Mouse (Mus musculus) liver, adult 2 months (tissue): ENCODE measurements around the gene Tcfl5. TPM values are rescaled to one million over a fixed set of nuclear protein-coding genes. Genes with fewer than 3 reads are reported as not detected.

Source experiments
- DNase-seq: peaks from one replicate; pipeline ENCODE4 v3.0.0-alpha.2; 2011; ENCODE audit warnings: low read depth, low spot score; ENCODE audit errors: extremely low read depth
- H3K27ac ChIP-seq: fragments of 200-500 bp; replicated peaks from 2 replicates; pipeline ENCODE4 v1.5.1; 2012; ENCODE audit warnings: low read depth, mild to moderate bottlenecking, control low read depth, inconsistent platforms, low read length; ENCODE audit not compliant: insufficient read depth
- H3K27me3 ChIP-seq: fragments of 200-500 bp; 2 replicates; pipeline ENCODE4 v1.6.1; 2012; ENCODE audit warnings: mild to moderate bottlenecking, moderate library complexity, low read length, inconsistent platforms; ENCODE audit not compliant: control insufficient read depth, insufficient read depth
- H3K36me3 ChIP-seq: fragments of 200-500 bp; 2 replicates; pipeline ENCODE4 v1.6.1; 2012; ENCODE audit warnings: low read length, inconsistent platforms; ENCODE audit not compliant: control insufficient read depth, insufficient read depth
- H3K4me1 ChIP-seq: fragments of 200-500 bp; 2 replicates; pipeline ENCODE4 v1.6.1; 2011; ENCODE audit warnings: low read length; ENCODE audit not compliant: control insufficient read depth, insufficient read depth
- H3K4me3 ChIP-seq: fragments of 200-500 bp; 2 replicates; pipeline ENCODE4 v1.5.1; 2011; ENCODE audit warnings: low read depth, mild to moderate bottlenecking, control low read depth, low read length, moderate library complexity; ENCODE audit not compliant: insufficient read depth
- H3K79me2 ChIP-seq: fragments of 200-500 bp; 2 replicates; pipeline ENCODE4 v1.6.1; 2012; ENCODE audit warnings: inconsistent platforms, mild to moderate bottlenecking, low read length, moderate library complexity; ENCODE audit not compliant: control insufficient read depth, insufficient read depth
- H3K9ac ChIP-seq: fragments of 200-500 bp; 2 replicates; pipeline ENCODE4 v1.6.1; 2012; ENCODE audit warnings: low read depth, mild to moderate bottlenecking, control low read depth, inconsistent platforms, low read length
- CTCF ChIP-seq: fragments of 200-500 bp; IDR thresholded peaks from 2 replicates; pipeline ENCODE4 v1.5.1; 2011; ENCODE audit warnings: low read depth, low read length, control low read depth
- POLR2A ChIP-seq: fragments of 200-500 bp; IDR thresholded peaks from 2 replicates; pipeline ENCODE4 v1.6.1; 2011; ENCODE audit warnings: low read length, control low read depth; ENCODE audit not compliant: insufficient read depth; ENCODE audit errors: extremely low read depth
- WGBS: fragments of 180-500 bp; shearing (Covaris S2); methylation state at CpG from one replicate; pipeline ENCODE4 v1.1.7; 2018; 5-methylcytosine and 5-hydroxymethylcytosine counted together
- polyA plus RNA-seq: library from polyadenylated mRNA; depleted of rRNA; stranded (reverse); fragments of >200 nt; gene quantifications from 2 replicates; pipeline ENCODE4 v1.2.3, GENCODE M21; 2012
- total RNA-seq: library from RNA; depleted of rRNA; stranded (reverse); fragments of >200 nt; gene quantifications from 2 replicates; pipeline ENCODE4 v1.2.3, GENCODE M21; 2014

Gene Tcfl5
- total and polyA plus RNA-seq, 2 experiments = not detected

GRCm38 (mm10) chr2:180610283-180610682 is 32.2 kb downstream of the Tcfl5 start:
- no peaks in the 10 kb centered on the region for H3K27me3 ChIP-seq
- no peaks in the 10 kb centered on the region for H3K36me3 ChIP-seq
- H3K4me1 ChIP-seq = no peaks in the 10 kb centered on the region
- H3K79me2 ChIP-seq = no peaks in the 10 kb centered on the region
- H3K9ac ChIP-seq = no peak overlapping the region
- no peak overlapping the region for H3K27ac ChIP-seq
- DNase-seq = no peak
- WGBS = 35% methylated on average over 4 of the region's 4 CpGs
- no peak overlapping the region for H3K4me3 ChIP-seq
- TF ChIP-seq POLR2A (no peak), CTCF (no peak)

- no peaks in the 10 kb centered on the region for H3K79me2 ChIP-seq
- no peaks in the 10 kb centered on the region for H3K4me1 ChIP-seq
- TF ChIP-seq POLR2A = no peak
- TF ChIP-seq CTCF = no peak
- H3K4me3 ChIP-seq = no peak overlapping the region
- WGBS = 82% methylated on average over 6 of the region's 6 CpGs
- no peak overlapping the region for H3K27ac ChIP-seq
- H3K27me3 ChIP-seq = no peaks in the 10 kb centered on the region
- no peak for DNase-seq
- no peaks in the 10 kb centered on the region for H3K36me3 ChIP-seq
- H3K9ac ChIP-seq = no peak overlapping the region
Observed at GRCm38 (mm10) chr2:180604781-180605180, 37.7 kb downstream of the Tcfl5 start.

DNA sequence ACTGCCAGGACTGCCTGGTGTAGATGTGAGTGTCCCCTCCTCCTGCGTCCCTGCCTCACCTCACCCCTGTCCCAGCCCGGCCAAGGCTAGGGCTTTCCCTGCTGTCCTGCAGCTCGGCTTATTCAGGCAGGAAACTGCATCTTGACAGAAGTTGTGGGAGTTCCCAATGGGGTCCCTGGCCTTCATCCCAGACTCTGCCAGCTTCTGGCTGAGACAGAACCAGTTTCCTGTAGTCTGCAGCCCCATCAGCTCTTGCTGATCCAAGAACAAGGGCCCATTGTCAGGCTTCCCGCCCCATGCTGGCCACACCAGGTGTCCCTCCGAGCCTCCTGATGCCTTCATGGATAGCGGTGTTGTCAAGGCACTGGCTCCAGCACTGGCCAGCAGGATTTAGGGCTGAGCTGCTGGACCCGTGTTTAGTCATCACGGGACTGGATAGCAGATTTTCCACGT is 41.9 kb downstream of the Tcfl5 start:
- 55% methylated on average over 9 of the region's 9 CpGs for WGBS
- Histone ChIP-seq H3K27me3 (no peaks in the 10 kb centered on the region), H3K4me3 (no peak overlapping the region), H3K4me1 (no peaks in the 10 kb centered on the region), H3K36me3 (no peaks in the 10 kb centered on the region), H3K27ac (no peak overlapping the region), H3K79me2 (no peaks in the 10 kb centered on the region), H3K9ac (no peak overlapping the region)
- no peak for DNase-seq
- TF ChIP-seq CTCF = no peak
- TF ChIP-seq POLR2A = no peak

GRCm38 (mm10) chr2:180598157-180598705 is 44.3 kb downstream of the Tcfl5 start:
- 16% methylated on average over 41 of the region's 41 CpGs for WGBS
- no peak overlapping the region for H3K4me3 ChIP-seq
- H3K79me2 ChIP-seq = no peaks in the 10 kb centered on the region
- H3K4me1 ChIP-seq = no peaks in the 10 kb centered on the region
- H3K27me3 ChIP-seq = no peaks in the 10 kb centered on the region
- no peak overlapping the region for H3K9ac ChIP-seq
- DNase-seq = no peak
- TF ChIP-seq POLR2A = no peak
- TF ChIP-seq CTCF = no peak
- no peak overlapping the region for H3K27ac ChIP-seq
- peaks cover 3% of the 10 kb centered on the region; the same call in 1 of the 2 replicates for H3K36me3 ChIP-seq

GRCm38 (mm10) chr2:180597490-180597889 is 45.0 kb downstream of the Tcfl5 start, which contains the start of gene Col9a3:
TSS of gene Col9a3 (plus strand) at chr2:180597790.
- WGBS = 62% methylated on average over 4 of the region's 4 CpGs
- Histone ChIP-seq H3K27ac (no peak within 1 kb of the TSS), H3K4me3 (no peak within 1 kb of the TSS), H3K9ac (no peak within 1 kb of the TSS), H3K27me3 (no peaks in the 10 kb centered on the region), H3K79me2 (no peaks in the 10 kb centered on the region), H3K4me1 (no peaks in the 10 kb centered on the region), H3K36me3 (peaks cover 7% of the 10 kb centered on the region; the same call in 1 of the 2 replicates)
- TF ChIP-seq POLR2A = no peak
- TF ChIP-seq CTCF = no peak
- DNase-seq = no peak

- H3K36me3 ChIP-seq = peaks cover 18% of the 10 kb centered on the region; the same call in 1 of the 2 replicates
- WGBS = under 1% methylated on average over 66 of the region's 67 CpGs
- TF ChIP-seq POLR2A = peak; percentile 59; the same call in 1 of the 2 replicates
- peak; percentile 22; the same call in 1 of the 2 replicates for TF ChIP-seq CTCF
Observed at GRCm38 (mm10) chr2:180589123-180589831, 53.2 kb downstream of the Tcfl5 start, which contains the start of gene Ogfr. TSS of gene Ogfr (plus strand) at chr2:180589245.

More at GRCm38 (mm10) chr2:180589123-180589831, 53.2 kb downstream of the Tcfl5 start, which contains the start of gene Ogfr:
- peak within 1 kb of the TSS; percentile 88 for H3K9ac ChIP-seq
- H3K27me3 ChIP-seq = no peaks in the 10 kb centered on the region
- peak; percentile 51 for DNase-seq
- peaks cover 4% of the 10 kb centered on the region; the same call in 1 of the 2 replicates for H3K79me2 ChIP-seq
- peak within 1 kb of the TSS; percentile 81 for H3K4me3 ChIP-seq
- peak within 1 kb of the TSS; percentile 62 for H3K27ac ChIP-seq
- peaks cover 8% of the 10 kb centered on the region for H3K4me1 ChIP-seq
